Mouse (Mus musculus) macrophage (primary cell): ENCODE data around the gene Lrrc17. TPM values are rescaled to one million over a fixed set of nuclear protein-coding genes. Genes with fewer than 3 reads are reported as not detected.

ENCODE experiments used
- H3K27ac ChIP-seq: fragments of 350-480 bp; formaldehyde crosslinking; 2 replicates; pipeline ENCODE4 v1.9.0; 2021
- H3K36me3 ChIP-seq: fragments of 350-480 bp; formaldehyde crosslinking; 2 replicates; pipeline ENCODE4 v1.9.0; 2021; ENCODE audit errors: inconsistent target
- H3K4me3 ChIP-seq: fragments of 350-480 bp; formaldehyde crosslinking; 2 replicates; pipeline ENCODE4 v1.9.0; 2021; ENCODE audit errors: inconsistent target
- H3K79me2 ChIP-seq: fragments of 350-480 bp; formaldehyde crosslinking; 2 replicates; pipeline ENCODE4 v1.9.0; 2021; ENCODE audit errors: inconsistent target
- WGBS: methylation state at CpG from one replicate; pipeline ENCODE4 v1.1.7; 2026; ENCODE audit warnings: inconsistent platforms; ENCODE audit not compliant: missing documents; 5-methylcytosine and 5-hydroxymethylcytosine counted together
- polyA plus RNA-seq: library from polyadenylated mRNA; stranded (reverse); fragments of 250-400 nt; gene quantifications from 3 replicates; pipeline ENCODE4 v1.2.4, GENCODE M21; 2018; ENCODE audit warnings: inconsistent platforms

The Lrrc17 gene
- polyA plus RNA-seq, 1 experiment from 2014 or later, result not detected

GRCm38 (mm10) chr5:21519166-21519565 lies 24.2 kb upstream of the Lrrc17 start:
- no peaks in the 10 kb centered on the region for H3K36me3 ChIP-seq
- no peaks in the 10 kb centered on the region for H3K79me2 ChIP-seq
- 93% methylated on average over 3 of the region's 3 CpGs for WGBS
- no peak overlapping the region for H3K4me3 ChIP-seq
- no peak overlapping the region for H3K27ac ChIP-seq

GRCm38 (mm10) chr5:21526835-21527485 lies 16.4 kb upstream of the Lrrc17 start:
- WGBS, result 94% methylated on average over 10 of the region's 11 CpGs

GRCm38 (mm10) chr5:21527488-21527911 lies 15.9 kb upstream of the Lrrc17 start:
- Histone ChIP-seq H3K27ac (no peak overlapping the region), H3K79me2 (no peaks in the 10 kb centered on the region), H3K36me3 (no peaks in the 10 kb centered on the region), H3K4me3 (no peak overlapping the region)
- WGBS, result 81% methylated on average over 4 of the region's 4 CpGs

More at GRCm38 (mm10) chr5:21526835-21527485, 16.4 kb upstream of the Lrrc17 start:
- H3K36me3 ChIP-seq, result no peaks in the 10 kb centered on the region
- H3K4me3 ChIP-seq, result no peak overlapping the region
- H3K27ac ChIP-seq, result no peak overlapping the region
- H3K79me2 ChIP-seq, result no peaks in the 10 kb centered on the region

- no peaks in the 10 kb centered on the region for H3K79me2 ChIP-seq
- WGBS, result 59% methylated on average over 15 of the region's 15 CpGs
- H3K27ac ChIP-seq, result no peak overlapping the region
These were observed 15.1 kb upstream of the Lrrc17 start for GRCm38 (mm10) chr5:21528068-21528842.

GRCm38 (mm10) chr5:21529110-21529720 lies 14.1 kb upstream of the Lrrc17 start:
- Histone ChIP-seq H3K36me3 (no peaks in the 10 kb centered on the region), H3K4me3 (no peak overlapping the region), H3K27ac (no peak overlapping the region), H3K79me2 (no peaks in the 10 kb centered on the region)
- WGBS, result 51% methylated on average over 8 of the region's 8 CpGs

More at GRCm38 (mm10) chr5:21528068-21528842, 15.1 kb upstream of the Lrrc17 start:
- no peak overlapping the region for H3K4me3 ChIP-seq
- H3K36me3 ChIP-seq, result no peaks in the 10 kb centered on the region

GRCm38 (mm10) chr5:21532126-21532525 lies 11.2 kb upstream of the Lrrc17 start:
- no peaks in the 10 kb centered on the region for H3K79me2 ChIP-seq
- H3K27ac ChIP-seq, result no peak overlapping the region
- no peak overlapping the region for H3K4me3 ChIP-seq
- WGBS, result 100% methylated on average over 2 of the region's 2 CpGs
- H3K36me3 ChIP-seq, result no peaks in the 10 kb centered on the region

GRCm38 (mm10) chr5:21532921-21533320 lies 10.4 kb upstream of the Lrrc17 start:
- H3K27ac ChIP-seq, result no peak overlapping the region

GRCm38 (mm10) chr5:21542226-21542625 lies 1.1 kb upstream of the Lrrc17 start:
- Histone ChIP-seq H3K79me2 (no peaks in the 10 kb centered on the region), H3K27ac (no peak overlapping the region), H3K4me3 (no peak overlapping the region), H3K36me3 (no peaks in the 10 kb centered on the region)
- 81% methylated on average over 4 of the region's 4 CpGs for WGBS

More at GRCm38 (mm10) chr5:21532921-21533320, 10.4 kb upstream of the Lrrc17 start:
- no peak overlapping the region for H3K4me3 ChIP-seq
- WGBS, result 100% methylated on average over 5 of the region's 5 CpGs
- no peaks in the 10 kb centered on the region for H3K36me3 ChIP-seq
- H3K79me2 ChIP-seq, result no peaks in the 10 kb centered on the region

GRCm38 (mm10) chr5:21544821-21545220 lies 1.5 kb downstream of the Lrrc17 start:
- Histone ChIP-seq H3K4me3 (no peak overlapping the region), H3K79me2 (no peaks in the 10 kb centered on the region), H3K36me3 (no peaks in the 10 kb centered on the region), H3K27ac (no peak overlapping the region)
- 94% methylated on average over 3 of the region's 3 CpGs for WGBS

GRCm38 (mm10) chr5:21545227-21545626 lies 1.9 kb downstream of the Lrrc17 start:
- no peak overlapping the region for H3K4me3 ChIP-seq
- no peaks in the 10 kb centered on the region for H3K79me2 ChIP-seq
- H3K27ac ChIP-seq, result no peak overlapping the region
- H3K36me3 ChIP-seq, result no peaks in the 10 kb centered on the region

GRCm38 (mm10) chr5:21545786-21546185 lies 2.4 kb downstream of the Lrrc17 start:
- Histone ChIP-seq H3K79me2 (no peaks in the 10 kb centered on the region), H3K4me3 (no peak overlapping the region), H3K36me3 (no peaks in the 10 kb centered on the region), H3K27ac (no peak overlapping the region)
- WGBS, result 91% methylated on average over 4 of the region's 4 CpGs

GRCm38 (mm10) chr5:21547005-21547404 lies 3.6 kb downstream of the Lrrc17 start:
- Histone ChIP-seq H3K27ac (no peak overlapping the region), H3K4me3 (no peak overlapping the region), H3K79me2 (no peaks in the 10 kb centered on the region), H3K36me3 (no peaks in the 10 kb centered on the region)
- 58% methylated on average over 8 of the region's 8 CpGs for WGBS

GRCm38 (mm10) chr5:21553685-21554084 lies 10.3 kb downstream of the Lrrc17 start:
- no peak overlapping the region for H3K4me3 ChIP-seq
- no peaks in the 10 kb centered on the region for H3K36me3 ChIP-seq
- H3K79me2 ChIP-seq, result no peaks in the 10 kb centered on the region
- WGBS, result 92% methylated on average over 4 of the region's 4 CpGs
- H3K27ac ChIP-seq, result no peak overlapping the region

- WGBS, result 94% methylated on average over 1 of the region's 1 CpGs
- H3K79me2 ChIP-seq, result no peaks in the 10 kb centered on the region
- H3K4me3 ChIP-seq, result no peak overlapping the region
- no peak overlapping the region for H3K27ac ChIP-seq
- no peaks in the 10 kb centered on the region for H3K36me3 ChIP-seq
These were observed 11.4 kb downstream of the Lrrc17 start for GRCm38 (mm10) chr5:21554732-21555131.

- Histone ChIP-seq H3K36me3 (no peaks in the 10 kb centered on the region), H3K79me2 (no peaks in the 10 kb centered on the region), H3K4me3 (no peak overlapping the region), H3K27ac (no peak overlapping the region)
- WGBS, result 92% methylated on average over 3 of the region's 3 CpGs
These were observed 13.1 kb downstream of the Lrrc17 start for GRCm38 (mm10) chr5:21556502-21556901.
